Mouse (Mus musculus) intestine, postnatal 0 days (tissue): ENCODE measurements around the gene Bricd5. TPM values are rescaled to one million over a fixed set of nuclear protein-coding genes. Genes with fewer than 3 reads are reported as not detected.

Source experiments
- ATAC-seq: fragments of 200-750 bp; cut with Nextera tagmentation; 2 replicates; pipeline ENCODE4 v1.8.0; 2017; ENCODE audit warnings: mild to moderate bottlenecking, moderate TSS enrichment, moderate library complexity
- H3K27ac ChIP-seq: fragments of 300-500 bp; sonication (generic); 2 replicates; pipeline ENCODE4 v1.5.1; 2014; ENCODE audit warnings: mild to moderate bottlenecking, low read depth, low read length, moderate library complexity
- H3K27me3 ChIP-seq: fragments of 300-500 bp; sonication (generic); replicated peaks from 2 replicates; pipeline ENCODE4 v1.6.1; 2014; ENCODE audit warnings: low read length, mixed read lengths; ENCODE audit not compliant: control insufficient read depth, insufficient read depth
- H3K36me3 ChIP-seq: fragments of 300-500 bp; sonication (generic); 2 replicates; pipeline ENCODE4 v1.6.1; 2014; ENCODE audit warnings: mild to moderate bottlenecking, moderate library complexity; ENCODE audit not compliant: control insufficient read depth, insufficient read depth
- H3K4me1 ChIP-seq: fragments of 300-500 bp; sonication (generic); replicated peaks from 2 replicates; pipeline ENCODE4 v1.6.1; 2014; ENCODE audit warnings: antibody characterized with exemption, low read length, mixed read lengths; ENCODE audit not compliant: control insufficient read depth, insufficient read depth
- H3K4me2 ChIP-seq: fragments of 300-500 bp; sonication (generic); replicated peaks from 2 replicates; pipeline ENCODE4 v1.6.1; 2014; ENCODE audit warnings: low read depth, mild to moderate bottlenecking, moderate library complexity
- H3K4me3 ChIP-seq: fragments of 300-500 bp; sonication (generic); 2 replicates; pipeline ENCODE4 v1.5.1; 2014; ENCODE audit warnings: low read depth, low read length
- H3K9ac ChIP-seq: fragments of 300-500 bp; sonication (generic); 2 replicates; pipeline ENCODE4 v1.6.1; 2014; ENCODE audit warnings: mild to moderate bottlenecking, low read depth, low read length
- H3K9me3 ChIP-seq: fragments of 300-500 bp; sonication (generic); 2 replicates; pipeline ENCODE4 v1.6.1; 2016; ENCODE audit warnings: mixed run types; ENCODE audit not compliant: control insufficient read depth
- CTCF ChIP-seq: sonication (generic); IDR thresholded peaks from 2 replicates; pipeline ENCODE4 v1.5.1; 2016; ENCODE audit warnings: low read depth, mild to moderate bottlenecking, control low read depth, antibody characterized with exemption, moderate library complexity
- WGBS: fragments of 180-500 bp; shearing (Covaris S2); extraction: QIAGEN DNeasy Blood & Tissue Kit; methylation state at CpG from one replicate; pipeline ENCODE4 v1.1.7; 2014; 5-methylcytosine and 5-hydroxymethylcytosine counted together
- polyA plus RNA-seq: library from polyadenylated mRNA; unstranded; fragments of >200 nt; fragmentation: Nextera tagmentation; extraction: Ambion mirVana; gene quantifications from 2 replicates; pipeline ENCODE4 v1.2.1, GENCODE M21; 2015

Gene Bricd5
- polyA plus RNA-seq, 1 experiment from 2014 or later, result not detected

DNA sequence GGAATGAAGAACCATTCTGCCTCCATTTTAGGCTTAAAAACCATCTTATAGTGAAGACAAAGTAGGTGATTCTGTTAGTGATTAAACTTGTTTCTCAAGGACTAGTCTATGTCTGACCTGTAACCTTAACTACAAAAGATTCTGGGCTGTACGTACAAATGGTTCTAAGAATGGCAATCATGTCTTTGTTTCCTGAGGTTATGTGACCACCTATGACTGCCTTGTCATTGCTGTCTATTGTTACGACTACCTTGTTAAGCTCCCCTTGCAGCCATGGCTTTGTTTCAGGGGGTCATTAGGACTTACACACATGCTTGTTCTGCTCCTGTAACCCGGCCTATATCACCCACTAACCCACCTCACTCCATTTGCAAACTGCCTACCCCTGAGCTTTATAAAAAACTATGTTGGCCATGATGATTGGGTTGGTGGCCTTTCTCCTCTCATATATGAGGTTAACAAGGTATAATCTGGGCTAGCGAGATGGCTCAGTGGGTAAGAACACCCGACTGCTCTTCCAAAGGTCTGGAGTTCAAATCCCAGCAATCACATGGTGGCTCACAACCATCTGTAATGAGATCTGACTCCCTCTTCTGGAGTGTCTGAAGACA is 4.9 kb upstream of the Bricd5 start:
- H3K9ac ChIP-seq, result no peak overlapping the region
- H3K36me3 ChIP-seq, result no peaks in the 10 kb centered on the region
- no peak overlapping the region for H3K4me2 ChIP-seq
- no peak overlapping the region for H3K4me3 ChIP-seq
- no peaks in the 10 kb centered on the region for H3K4me1 ChIP-seq
- no peaks in the 10 kb centered on the region for H3K9me3 ChIP-seq
- no peak for ATAC-seq
- H3K27me3 ChIP-seq, result no peaks in the 10 kb centered on the region
- TF ChIP-seq CTCF, result no peak
- 94% methylated on average over 5 of the region's 5 CpGs for whole genome bisulfite sequencing
- H3K27ac ChIP-seq, result no peak overlapping the region

GRCm38 (mm10) chr17:24469336-24469909 is 4.3 kb upstream of the Bricd5 start:
- Histone ChIP-seq H3K9me3 (no peaks in the 10 kb centered on the region), H3K9ac (peak overlapping the region; percentile 93; the same call in 1 of the 2 replicates), H3K27ac (peak overlapping the region; percentile 94), H3K4me2 (peak overlapping the region; percentile 99), H3K27me3 (no peaks in the 10 kb centered on the region), H3K4me1 (no peaks in the 10 kb centered on the region), H3K36me3 (peaks cover 6% of the 10 kb centered on the region; the same call in 1 of the 2 replicates), H3K4me3 (peak overlapping the region; percentile 80)
- WGBS, result 16% methylated on average over 7 of the region's 7 CpGs
- ATAC-seq, result no peak
- TF ChIP-seq CTCF, result no peak

DNA sequence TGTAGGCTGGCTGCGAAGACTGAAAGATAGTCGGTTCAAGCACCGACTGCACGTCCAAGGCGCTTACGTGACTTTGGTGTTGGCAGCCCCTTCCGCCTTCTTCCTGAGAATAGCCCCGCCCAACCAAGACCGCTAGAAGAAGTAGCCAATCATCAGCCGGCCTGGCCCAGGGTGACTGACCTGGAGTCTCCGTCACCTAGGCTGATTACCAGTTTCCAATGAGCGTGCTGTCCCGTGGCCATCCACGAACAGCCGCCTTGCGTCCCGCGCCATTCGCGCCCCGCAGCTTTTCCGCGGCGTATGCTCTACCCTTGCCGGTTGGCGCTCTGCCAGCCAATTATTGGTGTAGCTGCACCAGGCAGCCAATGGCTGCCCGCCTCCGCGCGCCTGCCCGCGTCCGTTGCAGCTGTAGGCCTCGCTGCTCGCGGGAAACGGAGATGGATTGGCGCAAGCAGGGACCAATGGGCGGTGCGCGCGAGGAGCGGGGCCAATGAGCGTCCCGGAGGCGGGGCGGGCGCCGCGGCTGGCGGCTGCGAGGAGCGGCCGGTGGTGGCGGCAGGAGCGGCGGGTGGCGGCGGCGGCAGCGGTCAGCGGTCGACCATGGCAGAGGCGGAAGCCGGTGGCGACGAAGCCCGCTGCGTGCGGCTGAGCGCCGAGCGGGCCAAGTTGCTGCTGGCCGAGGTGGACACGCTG is 3.6 kb upstream of the Bricd5 start, which contains the start of the genes E4f1 and Pgp:
E4f1 (minus strand) TSS at position 404 of the 693 bp plus-strand sequence.
Pgp (plus strand) TSS at position 483 of the 693 bp plus-strand sequence.
- peak within 1 kb of the TSS; percentile 94 for H3K27ac ChIP-seq
- TF ChIP-seq CTCF, result no peak
- peak within 1 kb of the TSS; percentile 93 for H3K9ac ChIP-seq
- WGBS, result under 1% methylated on average over 71 of the region's 75 CpGs
- H3K4me3 ChIP-seq, result peak within 1 kb of the TSS; percentile 80
- peak; percentile 94 for ATAC-seq
- H3K36me3 ChIP-seq, result peaks cover 12% of the 10 kb centered on the region
- H3K27me3 ChIP-seq, result no peaks in the 10 kb centered on the region
- H3K4me1 ChIP-seq, result no peaks in the 10 kb centered on the region
- H3K9me3 ChIP-seq, result no peaks in the 10 kb centered on the region
- peak within 1 kb of the TSS; percentile 99 for H3K4me2 ChIP-seq

- H3K4me3 ChIP-seq, result peak overlapping the region; percentile 80
- H3K9me3 ChIP-seq, result no peaks in the 10 kb centered on the region
- no peak for TF ChIP-seq CTCF
- under 1% methylated on average over 68 of the region's 68 CpGs for WGBS
- no peaks in the 10 kb centered on the region for H3K27me3 ChIP-seq
- peak overlapping the region; percentile 94 for H3K27ac ChIP-seq
- peak overlapping the region; percentile 93 for H3K9ac ChIP-seq
- H3K36me3 ChIP-seq, result peaks cover 21% of the 10 kb centered on the region
- 0 out of 2 replicates have a peak, but pooled peaks have one; percentile 1 for ATAC-seq
- peak overlapping the region; percentile 99 for H3K4me2 ChIP-seq
- no peaks in the 10 kb centered on the region for H3K4me1 ChIP-seq
Observed at GRCm38 (mm10) chr17:24470701-24471527, 2.8 kb upstream of the Bricd5 start.

DNA sequence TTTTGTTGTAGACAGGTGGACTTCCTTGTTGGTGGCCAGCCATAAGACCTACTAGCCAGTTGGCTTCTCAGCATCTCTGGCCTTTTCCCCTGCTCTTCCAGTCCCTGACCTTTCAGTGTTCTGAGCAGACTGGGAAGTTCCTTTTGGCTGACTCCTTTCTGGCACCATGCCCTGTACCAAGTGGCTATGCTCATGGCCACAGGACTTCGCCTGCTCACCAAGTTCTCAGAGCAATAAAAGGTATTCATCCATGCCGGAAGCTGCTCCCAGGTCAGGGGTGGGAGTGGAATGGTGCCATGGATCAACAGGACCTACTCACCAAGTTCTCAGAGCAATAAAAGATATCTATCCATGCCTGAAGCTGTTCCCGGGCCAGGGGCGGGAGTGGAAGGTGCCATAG is 1.2 kb upstream of the Bricd5 start:
- H3K4me3 ChIP-seq, result no peak overlapping the region
- peak overlapping the region; percentile 99 for H3K4me2 ChIP-seq
- H3K4me1 ChIP-seq, result peaks cover under 1% of the 10 kb centered on the region; the same call in 1 of the 2 replicates
- peak; percentile 53 for ATAC-seq
- no peaks in the 10 kb centered on the region for H3K27me3 ChIP-seq
- peak overlapping the region; percentile 86 for H3K27ac ChIP-seq
- peak overlapping the region; percentile 37 for H3K9ac ChIP-seq
- H3K9me3 ChIP-seq, result no peaks in the 10 kb centered on the region
- 33% methylated on average over 4 of the region's 4 CpGs for WGBS
- H3K36me3 ChIP-seq, result peaks cover 37% of the 10 kb centered on the region
- no peak for TF ChIP-seq CTCF
